Mouse (Mus musculus): ENCODE measurements around the gene Ppp1r18. TPM values are rescaled to one million over a fixed set of nuclear protein-coding genes. Genes with fewer than 3 reads are reported as not detected.

Gene Ppp1r18
- total and polyA plus RNA-seq, 2 experiments = 2.0 to 5.5 TPM

GRCm38 (mm10) chr17:35915538-35916296 is 50.3 kb downstream of the Ppp1r18 start:
- Histone ChIP-seq H3K36me3 (ENCODE audit: control insufficient read depth, insufficient read depth, low read length) (peaks cover 21% of the 10 kb centered on the region), H3K4me1 (ENCODE audit: control insufficient read depth, insufficient read depth, low read length) (peaks cover 10% of the 10 kb centered on the region; the same call in 1 of the 2 replicates), H3K27ac (replicated peaks; ENCODE audit: insufficient read depth, low read depth, low read length) (peak overlapping the region; percentile 59), H3K4me3 (ENCODE audit: insufficient read depth, low read depth, low read length) (peak overlapping the region; percentile 68), H3K79me2 (ENCODE audit: control insufficient read depth, insufficient read depth, low read length) (peaks cover 10% of the 10 kb centered on the region), H3K27me3 (ENCODE audit: control insufficient read depth, insufficient read depth, low read length) (no peaks in the 10 kb centered on the region), H3K9ac (ENCODE audit: low read depth, low read length) (peak overlapping the region; percentile 72)
- TF ChIP-seq CTCF (IDR thresholded peaks at IDR 0.05; ENCODE audit: low read depth, low read length) = no peak
- TF ChIP-seq POLR2A (IDR thresholded peaks at IDR 0.05; ENCODE audit: extremely low read depth, insufficient read depth, low read length) = no peak
- 0% methylated on average over 28 of the region's 28 CpGs for WGBS
- peak; percentile 82 for DNase-seq (ENCODE audit: extremely low read depth, low read depth, low spot score)

- Histone ChIP-seq H3K79me2 (ENCODE audit: control insufficient read depth, insufficient read depth, low read length) (peaks cover 10% of the 10 kb centered on the region), H3K27ac (replicated peaks; ENCODE audit: insufficient read depth, low read depth, low read length) (peak within 1 kb of the TSS; percentile 98), H3K36me3 (ENCODE audit: control insufficient read depth, insufficient read depth, low read length) (peaks cover 18% of the 10 kb centered on the region), H3K4me3 (ENCODE audit: insufficient read depth, low read depth, low read length) (peak within 1 kb of the TSS; percentile 95), H3K9ac (ENCODE audit: low read depth, low read length) (peak within 1 kb of the TSS; percentile 96), H3K4me1 (ENCODE audit: control insufficient read depth, insufficient read depth, low read length) (peaks cover 10% of the 10 kb centered on the region; the same call in 1 of the 2 replicates), H3K27me3 (ENCODE audit: control insufficient read depth, insufficient read depth, low read length) (no peaks in the 10 kb centered on the region)
- WGBS = under 1% methylated on average over 83 of the region's 83 CpGs
- DNase-seq (ENCODE audit: extremely low read depth, low read depth, low spot score) = peak; percentile 95
- TF ChIP-seq CTCF (IDR thresholded peaks at IDR 0.05; ENCODE audit: low read depth, low read length) (peak; percentile 45), POLR2A (IDR thresholded peaks at IDR 0.05; ENCODE audit: extremely low read depth, insufficient read depth, low read length) (peak; percentile 98)
These were observed 51.1 kb downstream of the Ppp1r18 start, which contains the start of the genes Mrps18b and Ppp1r10 for GRCm38 (mm10) chr17:35916297-35917142. Gene Mrps18b, minus strand, starts transcription at chr17:35916389. Gene Ppp1r10, plus strand, starts transcription at chr17:35916434.

DNA sequence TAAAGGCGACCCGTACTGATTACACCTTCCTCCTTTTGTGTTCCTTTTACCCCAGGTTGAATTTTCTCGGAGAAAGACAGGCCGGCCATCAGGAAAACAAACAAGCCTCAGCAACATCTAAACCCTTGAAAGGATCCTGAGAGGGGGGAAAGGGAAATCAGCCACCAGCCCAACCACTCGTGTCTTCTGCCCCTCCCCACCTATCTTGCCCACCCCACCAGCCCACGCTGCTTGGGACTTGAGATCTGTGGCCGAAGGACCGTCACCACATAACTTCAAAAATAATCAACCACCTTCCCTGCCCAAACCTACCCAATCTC is 51.7 kb downstream of the Ppp1r18 start:
- Histone ChIP-seq H3K27me3 (ENCODE audit: control insufficient read depth, insufficient read depth, low read length) (no peaks in the 10 kb centered on the region), H3K4me3 (ENCODE audit: insufficient read depth, low read depth, low read length) (peak overlapping the region; percentile 95), H3K4me1 (ENCODE audit: control insufficient read depth, insufficient read depth, low read length) (peaks cover 10% of the 10 kb centered on the region; the same call in 1 of the 2 replicates), H3K27ac (replicated peaks; ENCODE audit: insufficient read depth, low read depth, low read length) (peak overlapping the region; percentile 98), H3K9ac (ENCODE audit: low read depth, low read length) (peak overlapping the region; percentile 96), H3K79me2 (ENCODE audit: control insufficient read depth, insufficient read depth, low read length) (peaks cover 10% of the 10 kb centered on the region), H3K36me3 (ENCODE audit: control insufficient read depth, insufficient read depth, low read length) (peaks cover 18% of the 10 kb centered on the region)
- WGBS = 0% methylated on average over 8 of the region's 8 CpGs
- TF ChIP-seq POLR2A (IDR thresholded peaks at IDR 0.05; ENCODE audit: extremely low read depth, insufficient read depth, low read length) (no peak), CTCF (IDR thresholded peaks at IDR 0.05; ENCODE audit: low read depth, low read length) (no peak)
- DNase-seq (ENCODE audit: extremely low read depth, low read depth, low spot score) = no peak

DNA sequence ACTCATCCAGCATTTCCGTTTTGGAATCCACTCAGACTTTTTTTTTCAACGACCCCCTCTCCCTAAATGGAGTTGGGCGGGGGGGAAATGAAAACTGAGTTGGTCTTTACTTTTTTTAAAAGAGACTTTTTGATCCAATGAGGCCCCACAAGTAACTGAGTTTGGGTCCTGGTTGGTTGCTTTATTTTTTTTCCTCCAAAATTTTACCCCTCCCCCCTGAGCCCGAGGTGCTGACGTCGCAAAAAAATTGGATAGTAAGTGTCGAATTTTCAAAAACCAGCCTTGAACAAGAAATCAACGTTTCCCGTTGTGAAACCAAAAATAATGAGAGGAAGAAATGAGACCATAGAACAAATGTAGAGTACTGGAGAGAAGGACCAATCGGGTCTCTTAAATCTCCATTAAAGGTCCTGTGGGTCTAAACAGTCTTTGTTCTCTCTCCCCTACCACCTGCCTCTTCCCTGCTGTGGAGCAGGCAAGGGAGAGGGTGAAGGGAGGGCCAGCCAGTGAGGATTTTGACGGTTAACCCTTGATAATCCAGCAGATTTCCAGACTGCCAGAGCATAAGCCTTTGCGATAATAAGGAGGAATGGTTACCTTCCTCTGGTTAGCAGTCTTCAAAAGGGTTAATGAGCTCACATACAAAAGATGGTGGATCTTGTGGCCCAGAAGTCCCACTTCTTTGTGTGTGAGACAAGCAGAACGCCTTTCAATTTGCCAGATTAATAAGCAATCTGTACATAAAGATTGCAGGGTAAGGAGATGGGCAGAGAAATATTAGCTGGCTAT is 52.3 kb downstream of the Ppp1r18 start:
- Histone ChIP-seq H3K27ac (replicated peaks; ENCODE audit: insufficient read depth, low read depth, low read length) (peak overlapping the region; percentile 98), H3K9ac (ENCODE audit: low read depth, low read length) (peak overlapping the region; percentile 96), H3K79me2 (ENCODE audit: control insufficient read depth, insufficient read depth, low read length) (peaks cover 10% of the 10 kb centered on the region), H3K4me1 (ENCODE audit: control insufficient read depth, insufficient read depth, low read length) (peaks cover 14% of the 10 kb centered on the region), H3K4me3 (ENCODE audit: insufficient read depth, low read depth, low read length) (peak overlapping the region; percentile 95), H3K27me3 (ENCODE audit: control insufficient read depth, insufficient read depth, low read length) (no peaks in the 10 kb centered on the region), H3K36me3 (ENCODE audit: control insufficient read depth, insufficient read depth, low read length) (peaks cover 17% of the 10 kb centered on the region)
- peak; percentile 48 for DNase-seq (ENCODE audit: extremely low read depth, low read depth, low spot score)
- TF ChIP-seq CTCF (IDR thresholded peaks at IDR 0.05; ENCODE audit: low read depth, low read length) (no peak), POLR2A (IDR thresholded peaks at IDR 0.05; ENCODE audit: extremely low read depth, insufficient read depth, low read length) (0 out of 2 replicates have a peak, but pooled peaks have one; percentile 45)
- under 1% methylated on average over 13 of the region's 13 CpGs for WGBS

DNA sequence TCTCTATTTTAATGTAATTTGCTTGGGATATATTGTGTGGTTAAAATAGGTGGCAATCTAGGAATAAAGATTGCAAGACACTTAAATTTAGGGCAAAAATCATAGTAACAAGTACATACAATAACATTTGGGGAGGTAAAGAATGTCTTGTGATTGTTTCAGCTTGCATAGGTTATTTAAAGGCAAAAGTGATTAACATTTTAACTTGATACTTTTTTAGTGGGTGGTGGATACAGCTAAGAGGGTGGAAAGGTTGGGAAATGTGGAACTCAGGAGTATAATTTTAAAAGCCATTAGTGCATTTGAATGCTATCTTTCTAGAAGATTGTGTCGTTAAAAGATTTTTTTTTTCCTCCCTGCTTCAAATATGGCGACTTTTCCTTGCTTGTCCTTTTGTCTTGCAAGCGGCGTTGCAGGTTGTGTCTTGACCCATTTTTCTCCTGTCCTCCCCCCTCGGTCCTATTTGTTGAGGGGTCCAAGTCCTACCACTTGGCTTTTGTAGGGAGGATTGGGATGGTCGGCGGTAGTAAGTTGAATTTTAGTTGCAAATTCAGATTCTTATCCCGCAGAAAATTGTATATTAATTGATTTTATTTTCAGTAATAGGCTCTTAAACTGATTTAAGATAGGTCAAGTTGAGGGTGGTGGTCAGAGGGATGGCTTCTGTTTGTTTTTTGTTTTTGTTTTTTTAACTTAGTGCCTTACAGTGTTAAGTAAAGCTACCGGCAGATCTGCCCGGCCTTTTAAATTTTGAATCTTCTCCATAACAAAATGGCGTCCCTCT is 53.1 kb downstream of the Ppp1r18 start:
- no peaks in the 10 kb centered on the region for H3K27me3 ChIP-seq (ENCODE audit: control insufficient read depth, insufficient read depth, low read length)
- peak overlapping the region; percentile 95 for H3K4me3 ChIP-seq (ENCODE audit: insufficient read depth, low read depth, low read length)
- H3K4me1 ChIP-seq (ENCODE audit: control insufficient read depth, insufficient read depth, low read length) = peaks cover 17% of the 10 kb centered on the region
- H3K79me2 ChIP-seq (ENCODE audit: control insufficient read depth, insufficient read depth, low read length) = peaks cover 10% of the 10 kb centered on the region
- H3K36me3 ChIP-seq (ENCODE audit: control insufficient read depth, insufficient read depth, low read length) = peaks cover 20% of the 10 kb centered on the region
- H3K9ac ChIP-seq (ENCODE audit: low read depth, low read length) = peak overlapping the region; percentile 92
- peak overlapping the region; percentile 91 for H3K27ac ChIP-seq (replicated peaks; ENCODE audit: insufficient read depth, low read depth, low read length)
- WGBS = under 1% methylated on average over 11 of the region's 11 CpGs
- no peak for DNase-seq (ENCODE audit: extremely low read depth, low read depth, low spot score)
- 0 out of 2 replicates have a peak, but pooled peaks have one; percentile 22 for TF ChIP-seq POLR2A (IDR thresholded peaks at IDR 0.05; ENCODE audit: extremely low read depth, insufficient read depth, low read length)
- TF ChIP-seq CTCF (IDR thresholded peaks at IDR 0.05; ENCODE audit: low read depth, low read length) = no peak
